Mouse (Mus musculus) adrenal gland, postnatal 25 days (tissue): Measurements from ENCODE around the gene Cpvl. TPM values are rescaled to one million over a fixed set of nuclear protein-coding genes. Genes with fewer than 3 reads are reported as not detected.

Source experiments
- DNase-seq: peaks from one replicate; pipeline ENCODE4 v3.0.0; 2021; ENCODE audit warnings: mixed read lengths
- total RNA-seq: library from RNA; stranded (reverse); gene quantifications from 2 replicates; pipeline ENCODE4 v1.2.3, GENCODE M21; 2021

Gene Cpvl
- total RNA-seq, 1 experiment from 2014 or later = not detected

- DNase-seq = no peak
These were observed 6.2 kb downstream of the Cpvl start for GRCm38 (mm10) chr6:53972238-53972743.

DNA sequence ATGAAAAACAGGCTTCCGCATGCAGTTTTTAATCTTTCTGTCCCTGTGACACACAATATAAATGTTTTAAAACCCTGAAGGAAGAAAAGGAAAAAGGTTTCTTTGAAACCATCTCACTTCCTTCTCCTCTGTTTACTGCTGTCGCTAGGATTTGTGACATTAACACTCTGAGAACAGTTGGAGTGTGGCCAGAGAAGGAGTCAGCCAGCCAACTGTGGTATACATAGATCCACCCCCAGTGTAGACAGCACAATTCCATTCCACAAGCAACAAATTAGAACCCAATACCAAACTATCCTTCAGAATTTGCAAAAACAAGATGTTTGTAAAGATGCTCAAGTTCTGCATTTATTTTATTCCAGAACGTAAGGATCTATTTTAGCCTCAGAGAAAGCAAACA is 6.7 kb downstream of the Cpvl start:
- no peak for DNase-seq

DNA sequence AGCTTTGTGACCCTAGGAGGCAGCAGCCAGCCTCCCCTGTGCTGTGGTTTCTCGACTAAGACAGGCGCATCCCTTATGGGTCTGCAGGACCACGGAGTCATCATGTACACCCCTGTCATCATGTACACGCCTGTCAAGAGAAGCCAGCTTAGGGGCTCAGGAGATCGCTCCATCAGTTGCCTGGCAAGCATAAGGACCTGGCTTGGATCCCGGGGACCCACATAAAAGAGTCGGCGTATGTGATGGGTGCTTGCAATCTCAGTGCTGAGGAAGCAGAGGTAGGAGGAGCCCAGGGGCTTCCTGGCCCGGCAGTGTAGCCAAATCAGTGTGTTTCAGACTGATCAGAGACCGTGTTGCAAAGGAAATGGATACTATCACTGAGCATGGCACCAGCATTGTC is 9.4 kb downstream of the Cpvl start:
- no peak for DNase-seq

GRCm38 (mm10) chr6:53968550-53968949 is 9.9 kb downstream of the Cpvl start:
- DNase-seq = no peak

GRCm38 (mm10) chr6:53966595-53966994 is 11.9 kb downstream of the Cpvl start:
- no peak for DNase-seq

GRCm38 (mm10) chr6:53965900-53966299 is 12.6 kb downstream of the Cpvl start:
- DNase-seq = no peak

DNA sequence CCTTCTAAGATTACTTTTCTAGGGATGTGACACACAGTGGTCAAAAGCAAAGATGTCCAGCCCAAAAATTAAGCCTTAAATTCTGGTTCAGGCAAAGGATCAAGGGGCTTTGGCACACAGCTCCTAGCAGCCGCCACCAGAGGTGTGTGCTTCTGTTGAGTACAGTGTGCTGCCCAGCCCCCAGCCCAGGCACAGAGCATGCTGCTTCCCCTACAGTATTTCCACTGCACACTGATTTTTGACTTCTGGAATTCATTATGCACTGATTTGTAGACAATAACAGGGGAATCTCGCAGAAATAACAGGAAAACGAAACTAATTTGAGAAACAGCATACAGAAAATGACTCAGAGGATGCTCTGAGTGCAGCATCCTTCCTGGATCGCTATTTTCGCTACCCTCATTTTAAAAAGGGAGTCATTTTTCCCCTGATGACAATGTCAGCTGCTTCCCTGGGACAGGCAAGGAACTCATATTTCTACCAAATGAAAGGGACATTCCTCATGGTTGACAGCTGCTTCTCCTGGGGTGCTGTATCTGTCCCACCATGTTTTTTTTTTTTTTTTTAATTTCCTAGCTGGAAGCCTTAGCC is 14.5 kb downstream of the Cpvl start:
- DNase-seq = no peak

- DNase-seq = no peak
These were observed 16.5 kb downstream of the Cpvl start for GRCm38 (mm10) chr6:53962006-53962405.

DNA sequence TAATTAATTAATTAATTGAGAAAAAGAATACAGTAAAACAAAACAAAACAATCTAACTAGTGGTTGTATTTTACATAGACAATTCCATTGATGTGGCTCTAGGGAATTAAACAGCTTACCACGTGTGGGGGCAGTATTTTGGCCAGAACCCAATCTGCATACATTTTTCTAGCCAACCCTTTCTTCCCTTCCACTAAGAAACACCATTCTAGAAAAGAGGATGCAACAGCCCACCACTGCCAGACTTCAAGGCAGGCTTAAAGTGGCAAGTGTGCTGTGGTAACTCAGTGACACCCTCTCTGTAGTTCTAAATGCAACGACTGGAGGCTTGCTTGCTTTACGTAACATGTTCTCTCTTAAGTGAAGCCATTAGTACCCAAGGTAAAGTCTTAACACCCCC is 18.6 kb downstream of the Cpvl start:
- no peak for DNase-seq

DNA sequence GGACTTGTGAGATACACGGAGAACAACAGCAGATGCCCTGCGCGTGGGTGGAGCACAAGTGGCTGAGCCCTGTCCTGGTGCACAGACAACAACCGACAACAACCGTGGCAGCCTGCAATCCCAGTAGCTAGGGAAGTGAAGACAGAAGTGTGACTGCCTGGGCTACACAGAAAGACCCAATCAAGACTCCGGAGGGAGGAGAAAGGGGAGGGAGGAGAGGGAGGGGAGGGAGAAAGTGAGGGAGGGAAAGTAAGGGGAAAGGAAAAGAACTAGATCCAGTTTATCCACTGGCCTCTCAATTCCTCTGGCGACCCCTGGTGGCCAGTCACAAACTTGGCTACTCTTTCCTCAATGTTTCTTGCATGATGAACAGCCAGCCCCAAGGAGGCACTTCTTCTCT is 20.1 kb downstream of the Cpvl start:
- DNase-seq = peak; percentile 84

- no peak for DNase-seq
These were observed 22.0 kb downstream of the Cpvl start for GRCm38 (mm10) chr6:53956513-53956912.

GRCm38 (mm10) chr6:53955846-53956245 is 22.6 kb downstream of the Cpvl start:
- no peak for DNase-seq

- DNase-seq = no peak
These were observed 23.2 kb downstream of the Cpvl start for GRCm38 (mm10) chr6:53955271-53955670.

GRCm38 (mm10) chr6:53954106-53954505 is 24.4 kb downstream of the Cpvl start:
- DNase-seq = peak; percentile 35

GRCm38 (mm10) chr6:53953348-53953747 is 25.1 kb downstream of the Cpvl start:
- DNase-seq = no peak

DNA sequence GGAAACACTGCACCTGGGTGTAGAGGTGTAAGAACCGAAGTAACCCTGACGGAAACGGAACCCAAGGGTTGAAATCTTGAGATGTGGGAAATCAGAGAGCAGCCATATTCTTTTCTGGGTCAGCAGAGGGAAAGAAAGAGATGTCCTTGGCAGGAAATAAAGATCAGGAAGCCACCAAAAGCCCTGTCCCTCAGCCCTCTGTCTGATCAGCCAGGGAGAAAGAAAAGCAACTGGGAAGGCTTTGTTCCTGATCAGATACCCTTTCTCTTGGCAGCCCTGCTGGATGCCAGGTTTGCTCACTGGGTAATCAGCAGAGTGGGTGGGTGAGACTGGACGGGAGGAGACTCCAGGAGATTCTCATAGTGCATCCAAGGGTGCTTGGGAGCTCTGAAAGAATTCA is 27.1 kb downstream of the Cpvl start:
- DNase-seq = no peak

GRCm38 (mm10) chr6:53950876-53951275 is 27.6 kb downstream of the Cpvl start:
- DNase-seq = no peak

GRCm38 (mm10) chr6:53948388-53949035 is 30.0 kb downstream of the Cpvl start:
- DNase-seq = no peak

GRCm38 (mm10) chr6:53944887-53945286 is 33.6 kb downstream of the Cpvl start:
- DNase-seq = no peak

- no peak for DNase-seq
These were observed 34.1 kb downstream of the Cpvl start for GRCm38 (mm10) chr6:53944417-53944816.

GRCm38 (mm10) chr6:53942190-53942831 is 36.2 kb downstream of the Cpvl start:
- no peak for DNase-seq

- no peak for DNase-seq
These were observed 38.7 kb downstream of the Cpvl start for GRCm38 (mm10) chr6:53939752-53940151.

GRCm38 (mm10) chr6:53938942-53939341 is 39.5 kb downstream of the Cpvl start:
- DNase-seq = no peak
